Mouse (Mus musculus): ENCODE data around the gene Rdh8. TPM values are rescaled to one million over a fixed set of nuclear protein-coding genes. Genes with fewer than 3 reads are reported as not detected.

Rdh8 gene
- polyA plus RNA-seq, 1 experiment from 2014 or later, result not detected

DNA sequence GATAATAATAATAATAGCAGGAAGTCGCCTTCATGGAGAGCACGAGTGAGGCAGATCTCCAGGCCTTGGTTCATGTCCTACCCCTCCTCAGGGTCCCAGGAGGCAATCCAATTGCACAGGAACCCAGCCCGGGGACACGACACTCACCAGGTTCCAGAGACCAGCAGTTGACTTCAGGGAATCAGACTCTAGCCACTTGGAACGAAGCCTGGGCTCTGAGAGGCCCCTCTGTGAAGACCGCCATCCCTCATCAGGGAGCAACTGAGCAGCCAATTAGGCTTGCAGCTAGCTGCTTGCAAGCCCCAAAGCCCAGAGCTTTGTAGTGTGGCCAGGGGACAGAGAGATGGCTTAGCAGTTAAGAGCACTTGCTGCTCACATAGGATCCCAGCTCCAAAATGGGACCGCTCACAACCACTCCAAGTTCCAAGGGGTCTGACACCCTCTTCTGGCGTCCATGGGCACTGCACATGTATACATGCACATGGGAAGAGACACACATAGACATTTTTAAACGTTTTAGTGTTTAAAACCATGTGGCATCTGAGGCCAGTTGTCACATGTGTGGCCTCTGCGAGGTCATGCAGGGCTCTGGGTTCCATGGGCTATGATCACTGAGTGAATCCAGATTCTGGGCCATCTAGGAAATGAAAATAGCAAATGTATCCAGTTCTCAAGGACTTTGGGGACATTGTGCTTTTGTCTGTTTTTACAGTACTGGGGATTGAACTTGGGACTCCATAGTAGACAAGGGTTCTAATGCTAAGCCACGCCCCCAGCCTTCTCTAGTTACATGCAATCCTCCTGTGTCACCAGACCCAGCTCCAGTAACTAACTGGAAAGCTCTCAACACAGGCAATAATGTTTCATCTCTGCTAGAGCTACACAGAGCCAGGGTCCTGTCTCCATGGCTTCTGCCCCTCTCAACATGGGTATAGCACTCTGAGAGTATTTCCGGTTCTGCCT lies 52.2 kb downstream of the Rdh8 start:
- ATAC-seq (replicated peaks; ENCODE audit: low FRiP score) (no peak), DNase-seq (ENCODE audit: low spot score) (no peak)
- Histone ChIP-seq H3K9ac (ENCODE audit: low read depth, low read length) (no peak overlapping the region), H3K27ac (ENCODE audit: low read depth, low read length) (no peak overlapping the region), H3K36me3 (ENCODE audit: control insufficient read depth, insufficient read depth, low read length) (no peaks in the 10 kb centered on the region), H3K4me3 (ENCODE audit: low read depth, low read length) (no peak overlapping the region), H3K4me1 (replicated peaks; ENCODE audit: control insufficient read depth, insufficient read depth, low read length) (no peaks in the 10 kb centered on the region), H3K9me3 (ENCODE audit: control insufficient read depth, low read length) (no peaks in the 10 kb centered on the region), H3K27me3 (replicated peaks; ENCODE audit: control insufficient read depth, insufficient read depth, low read length) (peaks cover 21% of the 10 kb centered on the region), H3K4me2 (no peak overlapping the region)
- WGBS, result 75% methylated on average over 12 of the region's 12 CpGs

- no peak overlapping the region for H3K9ac ChIP-seq (ENCODE audit: low read depth, low read length)
- DNase-seq (ENCODE audit: low spot score) (no peak), ATAC-seq (replicated peaks; ENCODE audit: low FRiP score) (no peak)
- no peak overlapping the region for H3K4me3 ChIP-seq (ENCODE audit: low read depth, low read length)
- H3K9me3 ChIP-seq (ENCODE audit: control insufficient read depth, low read length), result no peaks in the 10 kb centered on the region
- no peak overlapping the region for H3K27ac ChIP-seq (ENCODE audit: low read depth, low read length)
- peaks cover 16% of the 10 kb centered on the region for H3K27me3 ChIP-seq (replicated peaks; ENCODE audit: control insufficient read depth, insufficient read depth, low read length)
- H3K4me2 ChIP-seq, result no peak overlapping the region
- no peaks in the 10 kb centered on the region for H3K36me3 ChIP-seq (ENCODE audit: control insufficient read depth, insufficient read depth, low read length)
- 0 out of 2 replicates have a peak, but pooled peaks cover 3% of the 10 kb centered on the region for H3K4me1 ChIP-seq (replicated peaks; ENCODE audit: control insufficient read depth, insufficient read depth, low read length)
- 91% methylated on average over 10 of the region's 10 CpGs for WGBS
These were observed 54.7 kb downstream of the Rdh8 start for GRCm38 (mm10) chr9:20872991-20873390.

GRCm38 (mm10) chr9:20873521-20873920 lies 55.2 kb downstream of the Rdh8 start:
- Histone ChIP-seq H3K4me2 (no peak overlapping the region), H3K27ac (ENCODE audit: low read depth, low read length) (no peak overlapping the region), H3K36me3 (ENCODE audit: control insufficient read depth, insufficient read depth, low read length) (no peaks in the 10 kb centered on the region), H3K9ac (ENCODE audit: low read depth, low read length) (no peak overlapping the region), H3K4me1 (replicated peaks; ENCODE audit: control insufficient read depth, insufficient read depth, low read length) (0 out of 2 replicates have a peak, but pooled peaks cover 3% of the 10 kb centered on the region), H3K4me3 (ENCODE audit: low read depth, low read length) (no peak overlapping the region), H3K27me3 (replicated peaks; ENCODE audit: control insufficient read depth, insufficient read depth, low read length) (peaks cover 11% of the 10 kb centered on the region), H3K9me3 (ENCODE audit: control insufficient read depth, low read length) (no peaks in the 10 kb centered on the region)
- WGBS, result 77% methylated on average over 12 of the region's 12 CpGs
- no peak for ATAC-seq (replicated peaks; ENCODE audit: low FRiP score)
- no peak for DNase-seq (ENCODE audit: low spot score)

- no peaks in the 10 kb centered on the region for H3K36me3 ChIP-seq (ENCODE audit: control insufficient read depth, insufficient read depth, low read length)
- WGBS, result 70% methylated on average over 23 of the region's 23 CpGs
- no peak overlapping the region for H3K4me2 ChIP-seq
- peaks cover 16% of the 10 kb centered on the region for H3K4me1 ChIP-seq (replicated peaks; ENCODE audit: control insufficient read depth, insufficient read depth, low read length)
- H3K4me3 ChIP-seq (ENCODE audit: low read depth, low read length), result no peak overlapping the region
- no peak for ATAC-seq (replicated peaks; ENCODE audit: low FRiP score)
- H3K27ac ChIP-seq (ENCODE audit: low read depth, low read length), result no peak overlapping the region
- no peak overlapping the region for H3K9ac ChIP-seq (ENCODE audit: low read depth, low read length)
- no peaks in the 10 kb centered on the region; the same call in 1 of the 2 replicates for H3K27me3 ChIP-seq (replicated peaks; ENCODE audit: control insufficient read depth, insufficient read depth, low read length)
- DNase-seq (ENCODE audit: low spot score), result no peak
- H3K9me3 ChIP-seq (ENCODE audit: control insufficient read depth, low read length), result no peaks in the 10 kb centered on the region
These were observed 56.9 kb downstream of the Rdh8 start for GRCm38 (mm10) chr9:20875021-20875790.

Other genes with a start within 250 kb of the Rdh8 start
- 6.6 and 7.0 TPM in 2 replicates for gene Zfp846, start 237.2 kb upstream of the Rdh8 start, polyA plus RNA-seq (2014; fragmentation: Nextera tagmentation; extraction: Ambion mirVana)
- gene Ubl5, start 175.6 kb upstream of the Rdh8 start, polyA plus RNA-seq (2014; fragmentation: Nextera tagmentation; extraction: Ambion mirVana), result 324 and 349 TPM in 2 replicates
- gene Fbxl12, start 173.7 kb upstream of the Rdh8 start, polyA plus RNA-seq (2014; fragmentation: Nextera tagmentation; extraction: Ambion mirVana), result 8.1 and 9.1 TPM in 2 replicates
- gene Pin1, start 166.4 kb upstream of the Rdh8 start, polyA plus RNA-seq (2014; fragmentation: Nextera tagmentation; extraction: Ambion mirVana), result 58.8 and 59.7 TPM in 2 replicates
- gene Olfm2, start 72.2 kb upstream of the Rdh8 start, polyA plus RNA-seq (2014; fragmentation: Nextera tagmentation; extraction: Ambion mirVana), result 1.2 and 1.3 TPM in 2 replicates
- 0.05 TPM in 2 replicates for gene Col5a3, start 3.4 kb upstream of the Rdh8 start, polyA plus RNA-seq (2014; fragmentation: Nextera tagmentation; extraction: Ambion mirVana)
- 7.1 and 8.8 TPM in 2 replicates for gene A230050P20Rik, start 50.1 kb downstream of the Rdh8 start, polyA plus RNA-seq (2014; fragmentation: Nextera tagmentation; extraction: Ambion mirVana)
- 9.4 TPM in 2 replicates for gene Angptl6, start 61.2 kb downstream of the Rdh8 start, polyA plus RNA-seq (2014; fragmentation: Nextera tagmentation; extraction: Ambion mirVana)
- 170 and 178 TPM in 2 replicates for gene Ppan, start 69.7 kb downstream of the Rdh8 start, polyA plus RNA-seq (2014; fragmentation: Nextera tagmentation; extraction: Ambion mirVana)
- 440 and 448 TPM in 2 replicates for gene Eif3g, start 80.1 kb downstream of the Rdh8 start, polyA plus RNA-seq (2014; fragmentation: Nextera tagmentation; extraction: Ambion mirVana)
- 85.1 and 87.5 TPM in 2 replicates for gene Dnmt1, start 141.4 kb downstream of the Rdh8 start, polyA plus RNA-seq (2014; fragmentation: Nextera tagmentation; extraction: Ambion mirVana)
- gene S1pr2, start 158.3 kb downstream of the Rdh8 start, polyA plus RNA-seq (2014; fragmentation: Nextera tagmentation; extraction: Ambion mirVana), result 15.2 and 16.8 TPM in 2 replicates
- gene Mrpl4, start 184.2 kb downstream of the Rdh8 start, polyA plus RNA-seq (2014; fragmentation: Nextera tagmentation; extraction: Ambion mirVana), result 138 and 145 TPM in 2 replicates
- gene Icam1, start 197.5 kb downstream of the Rdh8 start, polyA plus RNA-seq (2014; fragmentation: Nextera tagmentation; extraction: Ambion mirVana), result 12.2 and 13.0 TPM in 2 replicates
- gene Icam4, start 210.9 kb downstream of the Rdh8 start, polyA plus RNA-seq (2014; fragmentation: Nextera tagmentation; extraction: Ambion mirVana), result 146 and 147 TPM in 2 replicates
- gene Icam5, start 213.6 kb downstream of the Rdh8 start, polyA plus RNA-seq (2014; fragmentation: Nextera tagmentation; extraction: Ambion mirVana), result 0.37 and 0.44 TPM in 2 replicates
- 0.67 and 1.4 TPM in 2 replicates for gene Zglp1, start 248.6 kb downstream of the Rdh8 start, polyA plus RNA-seq (2014; fragmentation: Nextera tagmentation; extraction: Ambion mirVana)

Data from liver, embryonic 11.5 days (tissue).